Mouse (Mus musculus) frontal cortex, postnatal 25 days (tissue): ENCODE measurements around the gene Olfr923.
"Not testable (repeated sequence)": the region's sequence is repeated elsewhere in the genome, so short reads cannot be mapped to it uniquely, and the experiment has no call there.

Experiments used
- DNase-seq, 2 experiments: peaks; one replicate each; pipeline ENCODE4 v3.0.0; 2022; ENCODE audit warnings: low spot score in 2 of 2

Olfr923 gene

GRCm38 (mm10) chr9:38826245-38826644 is at the start of gene Olfr923:
Olfr923 (plus strand) TSS chr9:38826545.
- DNase-seq: no peak

DNA sequence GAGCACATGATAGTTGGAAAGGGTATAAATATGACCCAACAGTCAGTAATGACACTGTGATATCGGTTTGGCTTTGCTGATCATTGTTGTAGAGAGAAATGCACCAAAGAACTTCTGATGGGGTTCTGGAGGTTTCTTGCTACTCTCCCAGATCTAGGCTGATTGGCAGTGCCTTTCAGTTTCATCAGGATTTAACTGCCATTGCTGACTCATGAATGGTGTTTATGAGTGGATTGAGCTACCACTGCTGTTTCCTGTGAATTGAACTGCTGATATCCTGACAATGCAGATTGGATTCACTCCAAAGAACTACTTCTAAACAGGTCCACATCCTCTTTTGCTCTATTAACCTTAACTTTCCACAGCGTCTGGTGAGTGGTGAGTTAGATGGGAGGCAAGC is 33.7 kb upstream of the Olfr923 start:
- no peak for DNase-seq

DNA sequence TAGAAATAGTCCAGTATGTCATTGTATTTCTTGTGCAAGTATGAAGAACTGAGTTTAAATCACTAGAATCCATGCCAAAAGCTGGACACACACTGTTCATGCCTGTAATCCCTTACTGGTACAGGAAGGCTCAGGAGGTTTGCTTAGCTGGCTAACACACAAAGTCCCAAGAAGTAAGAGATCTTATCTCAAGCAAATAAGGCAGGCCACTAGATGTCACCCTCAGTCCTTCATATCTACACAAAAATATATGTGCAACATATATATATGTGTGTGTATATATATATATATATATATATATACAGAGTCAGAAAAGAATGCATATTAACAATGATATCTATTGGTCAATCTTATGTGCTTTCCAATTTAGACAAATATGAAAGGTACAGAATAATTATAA is 20.6 kb upstream of the Olfr923 start:
- DNase-seq: no peak

DNA sequence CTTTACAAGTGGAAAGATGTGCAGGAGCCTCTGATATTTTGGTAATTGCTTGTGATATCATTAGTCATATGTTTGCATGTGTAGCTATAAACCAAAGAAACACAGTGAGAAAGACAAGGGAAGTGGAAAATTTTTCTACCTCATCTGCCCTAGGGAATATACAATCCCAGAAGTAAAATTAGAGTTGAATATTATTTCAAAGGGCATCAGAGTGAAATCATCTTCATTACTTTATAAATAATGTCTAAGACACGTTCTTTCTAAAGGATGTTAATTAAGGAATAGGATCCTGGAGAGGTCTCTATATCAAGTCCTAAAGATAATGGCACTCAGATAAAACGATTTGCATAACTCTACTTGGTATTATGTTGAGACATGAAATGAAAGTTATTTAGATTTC is 12.0 kb upstream of the Olfr923 start, which contains the start of gene Olfr922:
Gene Olfr922 (plus strand): TSS at position 301 of the 400 bp plus-strand sequence.
- no peak for DNase-seq

GRCm38 (mm10) chr9:38815458-38815986 is 10.8 kb upstream of the Olfr923 start:
- no peak for DNase-seq

- DNase-seq: no peak
Observed at GRCm38 (mm10) chr9:38833027-38833426, 6.7 kb downstream of the Olfr923 start.

GRCm38 (mm10) chr9:38844149-38844548 is 17.8 kb downstream of the Olfr923 start, which contains the start of gene Olfr924:
Olfr924 (plus strand) TSS chr9:38844449.
- no peak for DNase-seq

- no peak for DNase-seq
Observed at GRCm38 (mm10) chr9:38854760-38855159, 28.4 kb downstream of the Olfr923 start, which contains the start of gene Olfr26. Olfr26 (plus strand) TSS chr9:38855060.

DNA sequence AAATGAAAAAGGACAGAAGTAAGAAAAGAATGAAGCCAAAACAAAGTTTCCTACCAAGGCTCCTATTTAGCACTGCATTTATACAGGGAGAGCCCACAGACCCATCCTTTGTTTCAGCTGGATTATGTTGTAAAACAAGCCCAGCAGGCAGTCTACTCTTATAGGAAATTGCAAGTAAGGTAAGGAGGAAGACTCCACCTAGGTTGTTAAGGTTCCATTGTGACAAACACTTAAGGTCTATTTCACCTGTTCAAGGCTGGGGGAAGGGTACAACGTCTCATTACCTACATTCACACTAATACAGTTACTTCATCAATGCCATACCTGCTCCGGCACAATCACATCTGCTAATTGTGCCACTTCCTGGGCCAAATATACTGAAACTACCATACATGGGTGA is 48.5 kb downstream of the Olfr923 start:
- DNase-seq: not testable (repeated sequence)

DNA sequence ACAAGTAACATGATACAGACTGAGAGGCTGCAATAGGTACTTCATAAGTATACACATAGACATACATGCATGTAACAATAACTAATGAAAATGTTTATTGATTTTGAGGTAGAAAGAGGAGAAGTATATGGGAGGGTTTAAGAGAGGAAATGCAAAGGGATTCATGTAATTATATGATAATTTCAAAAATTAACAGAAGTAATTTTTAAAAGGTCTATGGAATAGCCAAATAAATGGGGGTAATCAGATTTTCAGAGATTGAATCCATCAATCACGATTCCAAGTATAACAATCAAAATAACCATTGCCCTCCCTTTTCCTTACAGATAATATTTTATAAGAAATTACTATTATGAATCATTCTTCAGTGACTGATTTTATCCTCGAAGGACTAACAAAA is 50.5 kb downstream of the Olfr923 start, which contains the start of gene Olfr926:
Gene Olfr926 (plus strand): TSS at position 301 of the 400 bp plus-strand sequence.
- no peak for DNase-seq
